Mouse (Mus musculus): ENCODE results near the gene Il17c. TPM values are rescaled to one million over a fixed set of nuclear protein-coding genes. Genes with fewer than 3 reads are reported as not detected.
A peak's percentile ranks its signal among the peaks of the same experiment; 100 is the strongest.

The Il17c gene
- polyA plus RNA-seq, 1 experiment from 2014 or later, result 0.39 TPM

DNA sequence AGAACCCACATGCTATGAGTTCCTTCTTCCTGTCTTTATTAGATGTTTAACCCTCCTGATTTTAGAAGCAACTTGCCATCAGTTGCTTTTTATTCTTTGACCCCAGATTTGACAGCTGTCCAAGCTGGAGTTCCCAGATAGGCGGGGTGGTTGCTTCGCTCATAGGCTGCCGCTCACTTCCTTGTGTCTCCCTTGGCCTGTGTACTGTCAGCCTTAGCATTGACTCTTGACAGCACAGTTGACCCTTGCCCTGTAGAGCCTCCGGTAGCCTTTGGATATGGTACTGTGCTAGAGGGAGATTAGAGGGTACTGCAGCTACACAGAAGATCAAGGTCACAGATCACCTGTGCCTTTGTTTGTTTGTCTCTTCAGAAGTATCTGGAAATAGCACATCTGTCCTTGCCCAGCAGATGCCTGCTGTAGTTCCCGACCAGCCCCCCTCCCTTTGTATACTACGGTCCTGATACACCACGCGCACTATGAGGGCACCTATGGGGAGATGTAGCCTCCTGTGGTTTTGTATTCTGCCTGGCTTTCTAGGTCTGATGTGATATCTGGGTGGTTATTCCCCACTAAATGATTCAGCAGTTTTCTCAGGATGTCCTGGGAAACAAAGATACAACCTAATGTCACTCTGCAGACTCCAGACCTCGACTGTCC, 16.5 kb upstream of the Il17c start:
- no peak for DNase-seq (ENCODE audit: low read depth, low spot score)
- in situ Hi-C loops (cut with MboI; ENCODE audit: low pct_unique_long_range_greater_than_20kb), result no loop called here
- no peaks in the 10 kb centered on the region for H3K27me3 ChIP-seq
- POLR2A ChIA-PET, result interaction anchor here (0.8 kb wide), 1 partner anchor 12 kb away, joined by 3 read pairs; no protein-coding TSS in a partner anchor
- CTCF ChIA-PET, result no interaction called here
- TF ChIP-seq CTCF (IDR thresholded peaks at IDR 0.05), result no peak
- ATAC-seq, result no peak

- POLR2A ChIA-PET, result no interaction called here
- in situ Hi-C loops (cut with MboI; ENCODE audit: low pct_unique_long_range_greater_than_20kb), result no loop called here
- DNase-seq (ENCODE audit: low read depth, low spot score), result no peak
- ATAC-seq, result no peak
- no peak for TF ChIP-seq CTCF (IDR thresholded peaks at IDR 0.05)
- H3K27me3 ChIP-seq, result no peaks in the 10 kb centered on the region
- CTCF ChIA-PET, result no interaction called here
Measured at GRCm38 (mm10) chr8:122407678-122408077, 14.1 kb upstream of the Il17c start.

DNA sequence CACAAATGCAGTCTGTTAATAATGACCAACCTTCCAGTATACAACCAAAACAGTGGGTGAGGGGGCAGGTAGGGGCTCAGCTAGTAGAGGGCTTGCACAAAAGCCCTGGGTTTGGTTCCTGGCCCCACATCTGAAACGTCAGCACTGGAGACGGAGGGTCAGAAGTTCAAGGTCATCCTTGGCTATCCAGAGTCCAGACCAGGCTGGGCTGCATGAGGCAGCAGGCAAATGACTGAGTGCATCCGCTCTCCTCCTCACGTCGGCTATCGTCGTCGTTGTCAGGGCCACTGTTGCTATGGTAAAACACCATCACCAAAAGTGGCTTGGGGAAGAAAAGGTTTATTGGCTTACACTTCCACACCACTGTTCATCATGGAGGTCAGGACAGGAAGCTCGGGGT, 7.5 kb upstream of the Il17c start:
- no peak for ATAC-seq
- ChIA-PET POLR2A (no interaction called here), CTCF (no interaction called here)
- DNase-seq (ENCODE audit: low read depth, low spot score), result no peak
- TF ChIP-seq CTCF (IDR thresholded peaks at IDR 0.05), result no peak
- in situ Hi-C loops (cut with MboI; ENCODE audit: low pct_unique_long_range_greater_than_20kb), result no loop called here
- H3K27me3 ChIP-seq, result no peaks in the 10 kb centered on the region

DNA sequence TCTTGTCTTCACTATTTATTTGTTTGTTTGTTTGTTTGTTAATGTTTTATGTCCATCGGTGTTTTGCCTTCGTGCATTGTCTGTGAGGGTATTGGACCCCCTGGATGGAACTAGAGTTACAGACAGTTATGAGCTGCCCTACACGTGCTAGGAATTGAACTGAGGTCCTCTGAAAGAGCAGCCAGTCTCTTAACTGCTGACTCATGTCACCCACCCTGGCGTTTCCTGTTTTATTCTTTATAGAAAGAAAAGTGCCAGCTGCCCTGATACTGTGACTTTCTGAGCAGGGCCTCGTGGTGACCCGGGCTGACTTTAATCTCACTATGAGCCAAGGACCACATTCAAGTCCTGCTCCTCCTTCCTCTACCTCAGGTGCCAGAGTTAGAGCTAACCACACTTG, 6.3 kb upstream of the Il17c start:
- DNase-seq (ENCODE audit: low read depth, low spot score), result no peak
- in situ Hi-C loops (cut with MboI; ENCODE audit: low pct_unique_long_range_greater_than_20kb), result no loop called here
- no peak for ATAC-seq
- no peak for TF ChIP-seq CTCF (IDR thresholded peaks at IDR 0.05)
- no peaks in the 10 kb centered on the region for H3K27me3 ChIP-seq
- POLR2A ChIA-PET, result no interaction called here
- CTCF ChIA-PET, result no interaction called here

DNA sequence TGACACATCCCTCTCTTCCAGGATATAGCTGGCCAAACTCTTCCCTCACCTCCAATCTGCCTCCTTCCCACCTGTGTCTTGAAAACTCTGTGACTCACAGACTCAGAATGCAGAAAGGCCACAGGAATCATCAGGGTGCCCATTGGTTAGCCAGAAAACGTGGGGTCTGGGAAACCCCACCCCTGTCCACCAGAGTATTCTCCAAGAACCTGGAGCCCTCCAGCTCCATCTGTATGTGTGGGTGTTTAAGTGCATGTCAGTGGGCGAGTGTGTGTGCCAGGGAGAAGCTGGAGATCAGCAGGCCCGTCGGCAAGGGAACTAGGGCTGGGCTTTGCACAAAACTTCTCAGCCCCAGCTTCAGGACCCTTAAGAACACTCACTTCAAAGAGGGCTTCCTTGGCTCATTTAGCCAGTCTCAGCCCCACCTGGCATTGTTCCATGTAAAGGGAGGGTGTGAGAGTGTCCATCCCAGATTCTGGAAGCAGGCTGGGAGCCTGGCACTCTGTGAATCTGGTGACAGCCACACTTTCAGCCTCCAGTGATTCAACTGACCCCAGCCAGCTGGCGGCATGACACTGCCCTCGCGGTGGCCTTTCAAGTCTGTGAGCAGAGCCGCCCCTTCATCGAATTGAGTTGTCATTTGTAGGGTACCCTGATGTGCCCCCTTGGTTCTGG, 1.8 kb upstream of the Il17c start:
- ATAC-seq (no peak), DNase-seq (ENCODE audit: low read depth, low spot score) (no peak)
- in situ Hi-C loops (cut with MboI; ENCODE audit: low pct_unique_long_range_greater_than_20kb), result no loop called here
- TF ChIP-seq CTCF (IDR thresholded peaks at IDR 0.05), result no peak
- ChIA-PET CTCF (no interaction called here), POLR2A (no interaction called here)
- H3K27me3 ChIP-seq, result no peaks in the 10 kb centered on the region

- ChIA-PET CTCF (interaction anchor here (1.1 to 1.3 kb wide), 2 partner anchors 14 to 20 kb away, joined by 3 read pairs; no protein-coding TSS in a partner anchor), POLR2A (interaction anchor here (0.6 to 1.4 kb wide), 4 partner anchors 34 to 75 kb away, joined by 3 to 4 read pairs (median 3); no protein-coding TSS in a partner anchor)
- no peak for TF ChIP-seq CTCF (IDR thresholded peaks at IDR 0.05)
- DNase-seq (ENCODE audit: low read depth, low spot score), result no peak
- no peak for ATAC-seq
- in situ Hi-C loops (cut with MboI; ENCODE audit: low pct_unique_long_range_greater_than_20kb), result no loop called here
- H3K27me3 ChIP-seq, result no peaks in the 10 kb centered on the region
Measured at GRCm38 (mm10) chr8:122423217-122423616, 1.4 kb downstream of the Il17c start.

GRCm38 (mm10) chr8:122423659-122424058, 1.8 kb downstream of the Il17c start:
- ATAC-seq (peak; percentile 22), DNase-seq (ENCODE audit: low read depth, low spot score) (no peak)
- H3K27me3 ChIP-seq, result no peaks in the 10 kb centered on the region
- CTCF ChIA-PET, result interaction anchor here (0.7 to 1.3 kb wide), 3 partner anchors 12 to 20 kb away, joined by 3 read pairs; no protein-coding TSS in a partner anchor
- POLR2A ChIA-PET, result no interaction called here
- no peak for TF ChIP-seq CTCF (IDR thresholded peaks at IDR 0.05)
- in situ Hi-C loops (cut with MboI; ENCODE audit: low pct_unique_long_range_greater_than_20kb), result no loop called here

DNA sequence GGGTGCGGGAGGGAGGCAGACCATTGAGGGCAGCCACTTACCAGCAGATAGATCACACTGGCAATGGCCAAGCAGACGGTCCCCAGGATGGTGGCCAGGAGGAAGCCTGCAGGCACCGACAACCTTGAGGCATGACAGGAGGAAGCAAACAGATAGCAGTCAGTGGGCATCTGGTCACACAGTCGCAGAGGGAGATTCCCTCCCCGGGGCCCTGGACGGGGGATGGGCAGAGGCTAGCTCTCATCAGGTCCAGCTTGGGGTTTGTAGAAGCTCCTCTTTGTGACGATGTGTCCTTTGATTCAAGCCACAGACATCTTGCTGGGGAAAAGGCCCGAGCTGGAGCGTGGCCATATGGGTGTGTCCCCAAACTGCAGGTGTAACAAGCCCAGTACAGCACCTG, 4.3 kb downstream of the Il17c start:
- no peak for DNase-seq (ENCODE audit: low read depth, low spot score)

GRCm38 (mm10) chr8:122427607-122428006, 5.8 kb downstream of the Il17c start:
- POLR2A ChIA-PET, result interaction anchor here (1.0 kb wide), 1 partner anchor 16 kb away, joined by 3 read pairs; no protein-coding TSS in a partner anchor
- DNase-seq (ENCODE audit: low read depth, low spot score) (no peak), ATAC-seq (no peak)
- in situ Hi-C loops (cut with MboI; ENCODE audit: low pct_unique_long_range_greater_than_20kb), result no loop called here
- H3K27me3 ChIP-seq, result no peaks in the 10 kb centered on the region
- CTCF ChIA-PET, result no interaction called here
- TF ChIP-seq CTCF (IDR thresholded peaks at IDR 0.05), result no peak

More for the DNA sequence above, 4.3 kb downstream of the Il17c start:
- ChIA-PET CTCF (interaction anchor here (1.9 kb wide), 1 partner anchor 17 kb away, joined by 6 read pairs; the partner anchor contains the start of gene Mvd), POLR2A (no interaction called here)
- no peaks in the 10 kb centered on the region for H3K27me3 ChIP-seq
- no peak for TF ChIP-seq CTCF (IDR thresholded peaks at IDR 0.05)
- no peak for ATAC-seq
- in situ Hi-C loops (cut with MboI; ENCODE audit: low pct_unique_long_range_greater_than_20kb), result no loop called here

GRCm38 (mm10) chr8:122428163-122428562, 6.3 kb downstream of the Il17c start:
- no peak for ATAC-seq

DNA sequence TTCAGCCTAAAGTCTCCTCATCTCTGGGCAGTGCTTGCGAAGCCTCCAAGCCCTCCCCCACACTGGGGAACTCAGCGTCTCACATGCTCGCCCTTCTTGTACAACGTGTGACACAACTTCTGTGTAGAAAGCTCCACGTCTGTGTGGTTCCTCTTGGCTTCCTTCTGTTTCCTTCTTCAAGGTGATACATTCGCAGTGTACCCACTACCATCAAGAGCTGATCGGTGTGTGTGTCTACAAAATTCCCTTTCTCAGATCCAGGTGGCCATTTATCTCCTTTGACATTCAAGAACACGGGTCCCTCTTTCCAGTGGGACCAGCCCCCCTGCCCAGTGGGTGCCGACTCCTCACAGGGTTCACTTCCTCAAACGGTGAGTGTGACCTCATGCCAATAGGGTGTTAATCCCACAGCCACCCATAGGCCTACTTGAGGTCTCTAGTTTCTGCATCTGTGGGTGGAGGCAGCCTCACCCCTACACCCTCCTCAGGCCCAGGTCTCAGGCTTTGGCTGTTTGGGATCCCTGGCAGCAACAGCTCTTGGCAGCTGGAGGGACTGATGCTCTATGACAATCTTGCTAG, 8.3 kb downstream of the Il17c start:
- in situ Hi-C loops (cut with MboI; ENCODE audit: low pct_unique_long_range_greater_than_20kb), result no loop called here
- DNase-seq (ENCODE audit: low read depth, low spot score) (no peak), ATAC-seq (no peak)
- no peak for TF ChIP-seq CTCF (IDR thresholded peaks at IDR 0.05)
- ChIA-PET POLR2A (interaction anchor here (1.6 kb wide), 1 partner anchor 17 kb away, joined by 3 read pairs; no protein-coding TSS in a partner anchor), CTCF (no interaction called here)
- no peaks in the 10 kb centered on the region for H3K27me3 ChIP-seq

More at GRCm38 (mm10) chr8:122428163-122428562, 6.3 kb downstream of the Il17c start:
- no peaks in the 10 kb centered on the region for H3K27me3 ChIP-seq
- in situ Hi-C loops (cut with MboI; ENCODE audit: low pct_unique_long_range_greater_than_20kb), result no loop called here
- TF ChIP-seq CTCF (IDR thresholded peaks at IDR 0.05), result no peak
- DNase-seq (ENCODE audit: low read depth, low spot score), result no peak
- POLR2A ChIA-PET, result interaction anchor here (1.0 kb wide), 1 partner anchor 16 kb away, joined by 3 read pairs; no protein-coding TSS in a partner anchor
- CTCF ChIA-PET, result no interaction called here
